ENCODE assay signal across 13 mouse cellular contexts in genomic region chr19:45232443-45233410, GRCm38 (mm10). TPM values are rescaled to one million over a fixed set of nuclear protein-coding genes. Genes with fewer than 3 reads are reported as not detected.
DNase-seq lines count a peak whose midpoint lies in the region; ATAC-seq and TF ChIP-seq lines count a peak whose summit lies in the region.
"Had no signal": no experiment of that assay in that cellular context is flagged by ENCODE, and none has a peak within 500 bp of the region (broad histone marks: within the 10 kb centered on the region; RNA-seq: fewer than 3 reads in every experiment).

No protein-coding gene starts in this region.

- no peak for ATAC-seq in lung, embryonic 14.5 days (ENCODE audit: insufficient read depth)
- ATAC-seq in hindbrain, embryonic 16.5 days, result no peak
- ATAC-seq in neural tube, embryonic 15.5 days (ENCODE audit: low FRiP score), result no peak
- ATAC-seq: forebrain, embryonic 14.5 days; Patski had no signal

- H3K27ac ChIP-seq in lung, embryonic 14.5 days (ENCODE audit: low read depth), result no peak overlapping the region
- H3K27ac ChIP-seq in hindbrain, embryonic 16.5 days (ENCODE audit: low read depth, low read length), result peak overlapping the region; percentile 84; the same call in 1 of the 2 replicates
- H3K27ac ChIP-seq in neural tube, embryonic 15.5 days (replicated peaks), result peak overlapping the region; percentile 96
- H3K27ac ChIP-seq: layer of hippocampus, adult 2 months had no signal

- peaks cover 100% of the 10 kb centered on the region for H3K27me3 ChIP-seq in lung, embryonic 14.5 days (ENCODE audit: insufficient read depth, low read length)
- H3K27me3 ChIP-seq in hindbrain, embryonic 16.5 days (replicated peaks; ENCODE audit: control insufficient read depth, insufficient read depth, low read length), result peaks cover 30% of the 10 kb centered on the region
- H3K27me3 ChIP-seq in neural tube, embryonic 15.5 days (replicated peaks), result peaks cover 33% of the 10 kb centered on the region

- H3K9me3 ChIP-seq in lung, embryonic 14.5 days (ENCODE audit: low read depth, low read length), result no peaks in the 10 kb centered on the region
- H3K9me3 ChIP-seq in hindbrain, embryonic 16.5 days (ENCODE audit: control insufficient read depth, low read length), result no peaks in the 10 kb centered on the region
- no peaks in the 10 kb centered on the region for H3K9me3 ChIP-seq in neural tube, embryonic 15.5 days (replicated peaks)

- 0 out of 2 replicates have a peak, but pooled peaks cover 3% of the 10 kb centered on the region for H3K4me1 ChIP-seq in lung, embryonic 14.5 days (ENCODE audit: insufficient read depth)
- peaks cover 8% of the 10 kb centered on the region for H3K4me1 ChIP-seq in hindbrain, embryonic 16.5 days (ENCODE audit: control insufficient read depth, insufficient read depth, low read depth, low read length)
- peaks cover 68% of the 10 kb centered on the region for H3K4me1 ChIP-seq in neural tube, embryonic 15.5 days

- TF ChIP-seq CTCF in lung, embryonic 14.5 days (IDR thresholded peaks at IDR 0.05; ENCODE audit: low read depth), result no peak

- H3K36me3 ChIP-seq in lung, embryonic 14.5 days (ENCODE audit: insufficient read depth), result no peaks in the 10 kb centered on the region
- H3K36me3 ChIP-seq in hindbrain, embryonic 16.5 days (ENCODE audit: control insufficient read depth, insufficient read depth, low read length), result no peaks in the 10 kb centered on the region
- H3K36me3 ChIP-seq in neural tube, embryonic 15.5 days, result no peaks in the 10 kb centered on the region

- peak; percentile 52 for DNase-seq in embryo, embryonic 10.5 days (ENCODE audit: low spot score)
- no peak for DNase-seq in embryo, embryonic 10 days (ENCODE audit: low spot score)
- peak; percentile 18 for DNase-seq in lung, embryonic 14.5 days
- no peak for DNase-seq in lung, postnatal 36 days
- DNase-seq in frontal cortex, postnatal 14 days (ENCODE audit: low spot score in 2 of 2), result no peak
- DNase-seq in gastrocnemius, postnatal 25 days, result no peak
- DNase-seq: right cerebral cortex, postnatal 25 days had no signal

- H3K4me2 ChIP-seq in lung, embryonic 14.5 days, result no peak overlapping the region
- peak overlapping the region; percentile 53 for H3K4me2 ChIP-seq in hindbrain, embryonic 16.5 days (ENCODE audit: low read length)
- peak overlapping the region; percentile 66 for H3K4me2 ChIP-seq in neural tube, embryonic 15.5 days

- 1% methylated on average over 42 of the region's 42 CpGs for WGBS in lung, embryonic 14.5 days
- 1% methylated on average over 42 of the region's 42 CpGs for WGBS in hindbrain, embryonic 16.5 days
- WGBS in neural tube, embryonic 15.5 days, result under 1% methylated on average over 42 of the region's 42 CpGs

- H3K9ac ChIP-seq in lung, embryonic 14.5 days, result no peak overlapping the region
- no peak overlapping the region; the same call in 1 of the 2 replicates for H3K9ac ChIP-seq in hindbrain, embryonic 16.5 days (ENCODE audit: low read depth, low read length)
- peak overlapping the region; percentile 72 for H3K9ac ChIP-seq in neural tube, embryonic 15.5 days (replicated peaks)

- no peak overlapping the region for H3K4me3 ChIP-seq in lung, embryonic 14.5 days (ENCODE audit: low read depth, low read length)
- peak overlapping the region; percentile 48 for H3K4me3 ChIP-seq in hindbrain, embryonic 16.5 days (ENCODE audit: low read length)
- H3K4me3 ChIP-seq in neural tube, embryonic 15.5 days (replicated peaks), result peak overlapping the region; percentile 57
- H3K4me3 ChIP-seq: layer of hippocampus, adult 2 months had no signal

RNA-seq across cellular contexts. Expression of gene Lbx1, which starts 2.9 kb away (rescaled TPM):
- polyA plus RNA-seq in lung, embryonic 14.5 days (2014; fragmentation: Nextera tagmentation; extraction: Ambion mirVana), result not detected in 2 replicates
- polyA plus RNA-seq in hindbrain, embryonic 16.5 days (2015; fragmentation: Nextera tagmentation; extraction: Ambion mirVana), result 6.9 and 7.3 TPM in 2 replicates
- 10.9 and 16.9 TPM in 2 replicates for polyA plus RNA-seq in neural tube, embryonic 15.5 days (2015; fragmentation: Nextera tagmentation; extraction: Ambion mirVana)
- 10 to 100 TPM; 34.0 to 41.1 TPM for total RNA-seq in gastrocnemius, postnatal 25 days (2021)
- total RNA-seq: layer of hippocampus, adult 2 months; megakaryocyte progenitor cell, adult 5-6 weeks had no signal
- polyA plus RNA-seq: forebrain, embryonic 14.5 days; Patski had no signal

Comparison
In these comparisons a context has a peak if more than half of its experiments do, and no peak if none do; other contexts are left out.
1. DNase-seq: peak in embryo, embryonic 10.5 days (single experiment) and lung, embryonic 14.5 days (single experiment); none in embryo, embryonic 10 days (single experiment), lung, postnatal 36 days (single experiment), frontal cortex, postnatal 14 days (0 of 2) and gastrocnemius, postnatal 25 days (single experiment).